Mouse (Mus musculus): ENCODE measurements at regions not wholly inside any gene's neighbourhood (a gene's known extent, or its start where the extent isn't known, plus 50 kb on each side); places are given as distances from the start of the nearest gene placed in this dataset.

- Histone ChIP-seq H3K36me3 (replicated peaks) (no peaks in the 10 kb centered on the region), H3K9me3 (no peaks in the 10 kb centered on the region), H3K27me3 (ENCODE audit: poor library complexity, severe bottlenecking) (no peaks in the 10 kb centered on the region), H3K4me1 (no peaks in the 10 kb centered on the region), H3K4me3 (no peak overlapping the region), H3K27ac (no peak overlapping the region)
- WGBS: 80% methylated on average over 2 of the region's 2 CpGs
- DNase-seq (ENCODE audit: extremely low spot score, low spot score): no peak
Measured at GRCm38 (mm10) chrX:158451792-158452191, 408.7 kb upstream of the Cnksr2 start.

- peaks cover 71% of the 10 kb centered on the region for H3K27me3 ChIP-seq (ENCODE audit: poor library complexity, severe bottlenecking)
- peaks cover 6% of the 10 kb centered on the region; the same call in 1 of the 2 replicates for H3K4me1 ChIP-seq
- H3K4me3 ChIP-seq: no peak overlapping the region
- H3K9me3 ChIP-seq: no peaks in the 10 kb centered on the region
- no peak overlapping the region for H3K27ac ChIP-seq
- DNase-seq (ENCODE audit: extremely low spot score, low spot score): no peak
- H3K36me3 ChIP-seq (replicated peaks): no peaks in the 10 kb centered on the region
- 71% methylated on average over 2 of the region's 2 CpGs for WGBS
Measured at GRCm38 (mm10) chrX:158423554-158424258, 380.6 kb upstream of the Cnksr2 start.

GRCm38 (mm10) chrX:158394184-158394894, 351.2 kb upstream of the Cnksr2 start:
- Histone ChIP-seq H3K27ac (no peak overlapping the region), H3K4me1 (no peaks in the 10 kb centered on the region)
- WGBS: 85% methylated on average over 4 of the region's 4 CpGs

DNA sequence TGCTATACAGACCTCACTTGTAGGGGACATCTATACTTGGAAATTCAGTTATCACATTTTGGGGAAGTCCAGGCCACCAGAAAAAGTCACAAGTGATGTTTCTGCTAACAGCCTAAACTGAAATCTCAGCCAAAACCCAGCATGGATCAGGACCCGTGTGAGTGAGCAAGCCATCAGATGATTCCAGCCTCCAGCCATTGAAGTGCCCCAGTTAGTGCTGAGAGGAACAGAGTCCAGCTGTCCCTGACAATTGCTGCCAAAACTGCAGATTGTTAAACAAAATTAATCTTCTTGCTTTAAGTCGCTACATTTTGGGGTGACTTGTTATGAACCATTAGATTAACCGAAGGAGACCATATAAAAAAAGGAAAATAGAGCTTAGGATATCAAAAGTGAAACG, 332.7 kb upstream of the Cnksr2 start:
- no peak overlapping the region for H3K4me3 ChIP-seq
- 80% methylated on average over 4 of the region's 4 CpGs for WGBS
- H3K27ac ChIP-seq: no peak overlapping the region
- H3K27me3 ChIP-seq (ENCODE audit: poor library complexity, severe bottlenecking): peaks cover 32% of the 10 kb centered on the region
- DNase-seq (ENCODE audit: extremely low spot score, low spot score): no peak
- no peaks in the 10 kb centered on the region for H3K9me3 ChIP-seq
- no peaks in the 10 kb centered on the region for H3K36me3 ChIP-seq (replicated peaks)
- no peaks in the 10 kb centered on the region for H3K4me1 ChIP-seq

More at GRCm38 (mm10) chrX:158394184-158394894, 351.2 kb upstream of the Cnksr2 start:
- Histone ChIP-seq H3K4me3 (no peak overlapping the region), H3K9me3 (no peaks in the 10 kb centered on the region), H3K36me3 (replicated peaks) (no peaks in the 10 kb centered on the region), H3K27me3 (ENCODE audit: poor library complexity, severe bottlenecking) (peaks cover 11% of the 10 kb centered on the region)
- no peak for DNase-seq (ENCODE audit: extremely low spot score, low spot score)

DNA sequence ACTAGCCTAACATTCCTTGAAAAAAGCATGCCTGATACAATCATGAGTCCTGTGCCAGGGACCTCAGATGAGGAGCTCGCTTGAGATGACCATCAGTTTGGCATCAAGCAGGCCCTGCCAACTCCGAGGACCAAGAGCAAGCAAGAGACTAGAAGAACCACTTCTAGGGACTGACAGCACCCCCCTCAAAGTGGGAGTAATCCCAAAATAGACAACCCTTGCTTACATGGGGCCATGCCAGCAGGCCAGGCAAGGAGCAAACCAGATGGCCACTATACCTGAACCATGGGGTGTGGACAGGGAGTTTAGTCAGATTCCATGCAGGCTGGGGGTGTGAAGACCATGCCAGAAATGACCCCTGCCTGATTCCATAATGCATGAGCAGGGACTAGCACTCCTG, 330.1 kb upstream of the Cnksr2 start:
- no peak for DNase-seq (ENCODE audit: extremely low spot score, low spot score)
- Histone ChIP-seq H3K4me1 (no peaks in the 10 kb centered on the region), H3K4me3 (no peak overlapping the region), H3K9me3 (no peaks in the 10 kb centered on the region), H3K27me3 (ENCODE audit: poor library complexity, severe bottlenecking) (peaks cover 49% of the 10 kb centered on the region), H3K36me3 (replicated peaks) (no peaks in the 10 kb centered on the region), H3K27ac (no peak overlapping the region)
- WGBS: 78% methylated on average over 2 of the region's 2 CpGs
